Mouse (Mus musculus) kidney, adult 2 months (tissue): ENCODE measurements around the gene Uckl1. TPM values are rescaled to one million over a fixed set of nuclear protein-coding genes. Genes with fewer than 3 reads are reported as not detected.

Experiments used
- DNase-seq: peaks from one replicate; pipeline ENCODE4 v3.0.0; 2021
- H3K27ac ChIP-seq: fragments of 200-500 bp; 2 replicates; pipeline ENCODE4 v1.5.1; 2012; ENCODE audit warnings: low read depth, low read length, control low read depth, inconsistent platforms; ENCODE audit not compliant: insufficient read depth
- H3K27me3 ChIP-seq: fragments of 200-500 bp; replicated peaks from 2 replicates; pipeline ENCODE4 v1.6.1; 2012; ENCODE audit warnings: mild to moderate bottlenecking, moderate library complexity, low read length, inconsistent platforms; ENCODE audit not compliant: control insufficient read depth, insufficient read depth
- H3K36me3 ChIP-seq: fragments of 200-500 bp; 2 replicates; pipeline ENCODE4 v1.6.1; 2012; ENCODE audit warnings: mild to moderate bottlenecking, moderate library complexity, low read length, inconsistent platforms; ENCODE audit not compliant: control insufficient read depth, insufficient read depth
- H3K4me1 ChIP-seq: fragments of 200-500 bp; 2 replicates; pipeline ENCODE4 v1.6.1; 2011; ENCODE audit warnings: low read length; ENCODE audit not compliant: control insufficient read depth, insufficient read depth
- H3K4me3 ChIP-seq: fragments of 200-500 bp; 2 replicates; pipeline ENCODE4 v1.5.1; 2011; ENCODE audit warnings: mild to moderate bottlenecking, low read depth, low read length, control low read depth; ENCODE audit not compliant: insufficient read depth
- CTCF ChIP-seq: fragments of 200-500 bp; conservative IDR thresholded peaks from 2 replicates; pipeline ENCODE4 v1.5.1; 2011; ENCODE audit warnings: low read depth, mild to moderate bottlenecking, control low read depth, low read length, moderate library complexity, mixed read lengths; ENCODE audit not compliant: insufficient read depth, insufficient read length
- POLR2A ChIP-seq: fragments of 200-500 bp; IDR thresholded peaks from one replicate; pipeline ENCODE4 v1.6.1; 2011; ENCODE audit warnings: low read depth, low read length, control low read depth
- WGBS: fragments of 180-500 bp; shearing (Covaris S2); methylation state at CpG from one replicate; pipeline ENCODE4 v1.1.7; 2018; 5-methylcytosine and 5-hydroxymethylcytosine counted together
- polyA plus RNA-seq: library from polyadenylated mRNA; depleted of rRNA; stranded (reverse); fragments of >200 nt; gene quantifications from 2 replicates; pipeline ENCODE4 v1.2.3, GENCODE M21; 2012; rRNA removed

The Uckl1 gene
- 107 and 130 TPM in 2 replicates for polyA plus RNA-seq

GRCm38 (mm10) chr2:181584411-181584942, at the start of gene Uckl1:
TSS of gene Uckl1 (minus strand) at chr2:181584892.
- TF ChIP-seq POLR2A (no peak), CTCF (no peak)
- H3K36me3 ChIP-seq, result no peaks in the 10 kb centered on the region
- DNase-seq, result no peak
- H3K27me3 ChIP-seq, result no peaks in the 10 kb centered on the region
- no peak within 1 kb of the TSS for H3K27ac ChIP-seq
- no peak within 1 kb of the TSS for H3K4me3 ChIP-seq
- WGBS, result 91% methylated on average over 4 of the region's 4 CpGs
- peaks cover 8% of the 10 kb centered on the region; the same call in 1 of the 2 replicates for H3K4me1 ChIP-seq

GRCm38 (mm10) chr2:181632624-181633023, 47.9 kb upstream of the Uckl1 start:
- no peaks in the 10 kb centered on the region for H3K27me3 ChIP-seq
- TF ChIP-seq POLR2A (no peak), CTCF (no peak)
- no peak overlapping the region for H3K27ac ChIP-seq
- WGBS, result over 99% methylated on average over 6 of the region's 6 CpGs
- H3K36me3 ChIP-seq, result peaks cover 7% of the 10 kb centered on the region
- H3K4me3 ChIP-seq, result no peak overlapping the region
- DNase-seq, result no peak
- no peaks in the 10 kb centered on the region for H3K4me1 ChIP-seq

GRCm38 (mm10) chr2:181628471-181628870, 43.8 kb upstream of the Uckl1 start:
- Histone ChIP-seq H3K27me3 (no peaks in the 10 kb centered on the region), H3K36me3 (peaks cover 1% of the 10 kb centered on the region), H3K4me3 (no peak overlapping the region), H3K27ac (no peak overlapping the region), H3K4me1 (no peaks in the 10 kb centered on the region)
- no peak for DNase-seq
- no peak for TF ChIP-seq POLR2A
- no peak for TF ChIP-seq CTCF

- TF ChIP-seq CTCF (no peak), POLR2A (no peak)
- Histone ChIP-seq H3K27me3 (no peaks in the 10 kb centered on the region), H3K4me3 (no peak overlapping the region), H3K36me3 (peaks cover 2% of the 10 kb centered on the region), H3K4me1 (no peaks in the 10 kb centered on the region), H3K27ac (no peak overlapping the region)
- DNase-seq, result peak; percentile 41
These were observed 38.7 kb upstream of the Uckl1 start for GRCm38 (mm10) chr2:181623401-181623800.

GRCm38 (mm10) chr2:181618761-181619495, 34.2 kb upstream of the Uckl1 start:
- Histone ChIP-seq H3K36me3 (peaks cover 4% of the 10 kb centered on the region), H3K4me3 (no peak overlapping the region), H3K27ac (no peak overlapping the region), H3K27me3 (no peaks in the 10 kb centered on the region), H3K4me1 (no peaks in the 10 kb centered on the region)
- TF ChIP-seq CTCF (no peak), POLR2A (no peak)
- DNase-seq, result no peak
- WGBS, result 90% methylated on average over 5 of the region's 5 CpGs

GRCm38 (mm10) chr2:181602367-181602766, 17.7 kb upstream of the Uckl1 start:
- H3K36me3 ChIP-seq, result no peaks in the 10 kb centered on the region; the same call in 1 of the 2 replicates
- 57% methylated on average over 4 of the region's 4 CpGs for WGBS
- H3K4me3 ChIP-seq, result no peak overlapping the region
- H3K27ac ChIP-seq, result no peak overlapping the region
- TF ChIP-seq POLR2A (no peak), CTCF (no peak)
- no peak for DNase-seq
- H3K27me3 ChIP-seq, result no peaks in the 10 kb centered on the region
- peaks cover 9% of the 10 kb centered on the region; the same call in 1 of the 2 replicates for H3K4me1 ChIP-seq

- peak overlapping the region; percentile 96 for H3K4me3 ChIP-seq
- DNase-seq, result no peak
- no peaks in the 10 kb centered on the region; the same call in 1 of the 2 replicates for H3K36me3 ChIP-seq
- H3K27me3 ChIP-seq, result no peaks in the 10 kb centered on the region
- peaks cover 9% of the 10 kb centered on the region; the same call in 1 of the 2 replicates for H3K4me1 ChIP-seq
- TF ChIP-seq POLR2A, result no peak
- no peak for TF ChIP-seq CTCF
- 19% methylated on average over 10 of the region's 10 CpGs for WGBS
- H3K27ac ChIP-seq, result 0 out of 2 replicates have a peak overlapping the region, but pooled peaks have one; percentile 29
These were observed 17.1 kb upstream of the Uckl1 start for GRCm38 (mm10) chr2:181601751-181602145.
